Mouse (Mus musculus): ENCODE measurements around the gene Notch1.

Notch1 gene

DNA sequence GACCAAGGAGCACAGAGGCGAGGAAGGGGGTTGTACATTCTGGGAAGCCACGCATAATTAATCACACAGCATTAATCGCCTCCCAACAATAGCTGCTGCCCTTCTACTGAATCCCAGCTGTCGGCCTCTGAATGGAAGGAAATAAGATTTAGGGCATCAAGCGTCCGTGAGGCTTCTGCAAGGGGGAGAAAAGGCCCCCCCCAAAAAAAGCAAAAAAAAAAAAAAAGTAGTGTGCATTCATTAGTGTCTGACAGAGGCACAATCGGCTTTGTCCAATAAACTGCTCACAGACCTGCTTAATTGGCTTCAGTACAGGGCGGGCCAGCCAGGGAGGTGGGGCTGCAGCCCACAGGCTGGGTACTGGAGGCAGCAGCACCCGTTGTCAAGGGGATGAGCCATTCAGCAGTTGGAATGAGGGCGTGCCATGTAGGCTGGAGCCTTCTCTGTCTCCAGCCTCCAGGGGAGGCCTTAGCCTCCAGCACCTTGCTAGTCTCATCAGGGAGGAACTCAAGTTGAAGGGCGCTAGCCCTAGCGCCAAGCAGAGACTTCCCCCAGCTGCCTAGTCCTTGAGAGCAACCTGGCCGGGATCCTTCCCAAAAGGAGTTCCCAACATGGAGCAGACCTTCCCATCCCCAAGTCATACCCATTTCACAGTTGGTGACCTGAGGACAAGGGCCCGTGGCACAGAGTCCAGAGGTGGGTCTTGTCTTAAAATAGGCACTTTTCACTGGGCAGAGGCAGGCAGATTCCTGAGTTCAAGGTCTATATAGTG lies 15.7 kb downstream of the Notch1 start:
- DNase-seq (ENCODE audit: low read depth, low spot score) = no peak

- no peak for DNase-seq (ENCODE audit: low read depth, low spot score)
Observed at GRCm38 (mm10) chr2:26500027-26500598, 16.4 kb downstream of the Notch1 start.

GRCm38 (mm10) chr2:26498694-26499093 lies 17.8 kb downstream of the Notch1 start:
- DNase-seq (ENCODE audit: low read depth, low spot score) = no peak

- DNase-seq (ENCODE audit: low read depth, low spot score) = no peak
Observed at GRCm38 (mm10) chr2:26497861-26498533, 18.5 kb downstream of the Notch1 start.

DNA sequence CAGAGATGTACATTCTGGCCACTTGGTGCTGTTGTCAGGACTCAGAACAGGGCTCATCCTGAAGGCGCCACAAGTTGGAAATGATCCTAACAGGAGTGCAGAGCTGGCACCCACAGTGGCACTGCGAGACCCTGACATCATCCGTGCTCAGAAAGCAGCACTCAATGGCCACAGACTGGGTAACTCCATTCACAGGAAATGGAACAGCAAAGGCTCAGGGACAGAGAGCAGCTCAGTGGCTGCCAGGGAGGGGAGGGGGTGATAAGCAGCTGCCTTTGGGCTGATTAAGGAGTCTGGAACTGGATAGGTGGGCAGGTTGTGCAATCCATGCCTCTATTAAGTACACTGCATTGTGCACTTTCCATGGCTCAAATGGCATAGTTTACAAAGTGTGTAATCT lies 20.0 kb downstream of the Notch1 start:
- no peak for DNase-seq (ENCODE audit: low read depth, low spot score)

GRCm38 (mm10) chr2:26495701-26496100 lies 20.8 kb downstream of the Notch1 start:
- no peak for DNase-seq (ENCODE audit: low read depth, low spot score)

DNA sequence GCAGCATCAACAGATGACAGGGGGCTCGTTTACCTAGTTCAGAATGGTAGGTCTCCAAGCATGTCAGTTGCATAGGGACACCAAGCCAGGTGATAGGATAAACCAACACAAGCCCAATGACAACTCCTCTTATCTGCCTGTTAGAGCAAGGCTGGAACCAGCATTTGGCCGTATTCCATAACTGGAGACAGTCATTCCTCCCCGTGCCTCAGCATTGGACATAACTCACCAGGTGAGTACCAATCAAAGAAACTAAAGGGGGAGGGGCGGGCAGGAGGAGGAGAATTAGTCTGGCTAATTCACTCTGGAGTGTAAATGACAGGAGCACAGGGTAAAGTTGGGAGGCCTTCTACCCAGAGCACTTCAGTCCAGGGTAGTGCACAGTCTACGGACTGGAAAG lies 21.5 kb downstream of the Notch1 start:
- no peak for DNase-seq (ENCODE audit: low read depth, low spot score)

DNA sequence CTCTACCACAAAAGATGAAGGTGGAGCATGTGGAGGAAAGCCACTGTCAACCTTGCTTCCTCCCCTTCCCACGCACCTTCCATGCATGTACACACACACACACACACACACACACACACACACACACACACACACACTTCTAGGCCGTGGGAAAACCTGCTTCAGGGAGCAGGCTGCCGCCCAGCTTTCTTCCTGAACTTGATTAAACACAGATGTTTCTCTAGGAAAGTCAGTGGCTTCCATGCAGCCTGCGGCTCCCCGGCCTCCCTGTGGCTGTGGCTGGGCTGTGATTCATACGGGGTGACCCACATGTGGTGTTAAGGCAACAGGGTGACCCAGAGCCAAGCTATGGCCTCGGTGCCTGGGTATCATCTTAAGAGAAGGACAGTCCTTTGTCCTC lies 22.1 kb downstream of the Notch1 start:
- no peak for DNase-seq (ENCODE audit: low read depth, low spot score)

GRCm38 (mm10) chr2:26493021-26493781 lies 23.3 kb downstream of the Notch1 start:
- DNase-seq (ENCODE audit: low read depth, low spot score) = no peak

GRCm38 (mm10) chr2:26490760-26491301 lies 25.6 kb downstream of the Notch1 start:
- DNase-seq (ENCODE audit: low read depth, low spot score) = no peak

- no peak for DNase-seq (ENCODE audit: low read depth, low spot score)
Observed at GRCm38 (mm10) chr2:26488535-26489135, 27.8 kb downstream of the Notch1 start.

DNA sequence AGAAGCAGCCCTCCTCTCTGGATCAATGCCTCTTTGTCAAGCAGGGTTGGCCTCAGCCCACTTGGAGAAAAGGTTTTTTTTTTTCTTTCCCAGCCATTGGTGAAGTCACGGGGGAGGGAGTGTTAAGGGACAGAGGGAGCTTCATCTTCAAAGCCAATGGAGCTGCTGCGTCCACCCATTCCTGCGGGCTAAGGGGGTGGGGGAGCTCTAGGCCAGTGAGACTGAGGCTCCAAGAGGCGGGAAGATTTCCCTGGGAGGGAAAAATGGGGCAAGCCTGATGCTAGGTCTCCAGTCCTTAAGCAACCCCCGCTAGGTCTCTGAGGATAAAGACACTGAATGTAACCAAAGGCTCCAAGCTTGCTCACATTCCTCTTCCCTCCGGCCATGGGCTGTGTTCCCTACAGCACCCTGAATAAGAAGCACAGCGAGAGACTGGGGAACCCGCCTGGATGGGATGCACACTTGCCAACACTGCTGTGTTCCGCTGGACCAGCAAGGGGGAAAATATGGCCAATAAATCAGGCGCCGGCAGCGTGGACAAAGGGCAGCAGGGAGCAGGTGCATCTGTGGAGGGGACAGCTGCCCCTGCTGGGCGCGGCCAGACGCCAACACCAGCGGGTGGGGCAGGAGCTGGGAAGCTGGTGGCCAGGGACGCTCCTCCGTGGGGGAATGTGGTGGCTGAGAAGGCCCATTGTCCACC lies 29.0 kb downstream of the Notch1 start:
- DNase-seq (ENCODE audit: low read depth, low spot score) = no peak

DNA sequence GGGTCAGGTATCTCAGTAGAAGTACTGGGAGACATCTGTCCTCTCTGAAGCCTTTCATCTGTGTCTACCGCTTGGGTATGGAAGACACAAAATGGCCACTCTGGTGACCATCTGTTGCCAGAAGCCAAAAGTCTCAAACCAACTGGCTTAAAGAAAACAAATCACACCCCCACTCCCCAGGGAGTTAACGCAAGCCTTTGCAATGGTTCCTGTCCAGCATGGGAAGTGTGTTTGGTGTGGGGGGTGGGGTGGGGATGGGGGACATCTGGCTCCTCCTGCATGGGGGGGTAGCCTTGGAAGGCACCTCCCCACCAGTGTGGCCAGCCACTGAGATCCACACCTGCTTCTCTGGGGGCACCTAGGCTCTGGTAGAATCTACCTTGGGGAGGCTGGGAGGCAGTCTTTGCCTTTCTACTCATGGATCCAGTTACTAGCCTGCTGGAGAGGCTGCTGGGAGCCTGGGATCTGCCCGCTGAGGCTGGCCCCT lies 29.6 kb downstream of the Notch1 start:
- DNase-seq (ENCODE audit: low read depth, low spot score) = no peak

GRCm38 (mm10) chr2:26486264-26486810 lies 30.1 kb downstream of the Notch1 start:
- no peak for DNase-seq (ENCODE audit: low read depth, low spot score)

- DNase-seq (ENCODE audit: low read depth, low spot score) = no peak
Observed at GRCm38 (mm10) chr2:26485710-26486109, 30.8 kb downstream of the Notch1 start.

GRCm38 (mm10) chr2:26485278-26485677 lies 31.2 kb downstream of the Notch1 start:
- DNase-seq (ENCODE audit: low read depth, low spot score) = no peak

GRCm38 (mm10) chr2:26484169-26484568 lies 32.3 kb downstream of the Notch1 start:
- no peak for DNase-seq (ENCODE audit: low read depth, low spot score)

GRCm38 (mm10) chr2:26483230-26483869 lies 33.1 kb downstream of the Notch1 start:
- no peak for DNase-seq (ENCODE audit: low read depth, low spot score)

DNA sequence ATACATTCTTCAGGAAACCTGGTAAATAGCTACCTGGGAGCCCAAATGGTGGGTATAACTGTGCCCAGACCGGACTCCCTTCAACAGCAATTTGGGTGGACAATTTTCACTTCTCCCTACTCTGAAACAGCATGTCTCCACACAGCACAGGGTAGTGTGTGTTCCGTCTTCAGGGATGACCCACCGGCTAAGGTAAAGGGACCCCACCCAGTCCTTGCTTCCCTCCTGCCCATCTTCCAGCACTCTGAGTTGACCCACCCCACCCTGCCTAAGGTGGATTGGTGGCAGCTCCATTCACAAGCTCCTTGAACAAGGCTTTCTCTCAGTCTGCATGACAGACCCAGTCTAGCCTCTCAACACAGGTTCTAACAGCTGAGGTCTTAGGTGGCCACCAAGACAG lies 33.6 kb downstream of the Notch1 start:
- no peak for DNase-seq (ENCODE audit: low read depth, low spot score)

Data from embryo, embryonic 11.5 days (tissue).